Mouse (Mus musculus) lung, postnatal 10 days (tissue): ENCODE data around the gene Sipa1.

Experiments
- DNase-seq: peaks from one replicate; pipeline ENCODE4 v3.0.0; 2021

Gene Sipa1

DNA sequence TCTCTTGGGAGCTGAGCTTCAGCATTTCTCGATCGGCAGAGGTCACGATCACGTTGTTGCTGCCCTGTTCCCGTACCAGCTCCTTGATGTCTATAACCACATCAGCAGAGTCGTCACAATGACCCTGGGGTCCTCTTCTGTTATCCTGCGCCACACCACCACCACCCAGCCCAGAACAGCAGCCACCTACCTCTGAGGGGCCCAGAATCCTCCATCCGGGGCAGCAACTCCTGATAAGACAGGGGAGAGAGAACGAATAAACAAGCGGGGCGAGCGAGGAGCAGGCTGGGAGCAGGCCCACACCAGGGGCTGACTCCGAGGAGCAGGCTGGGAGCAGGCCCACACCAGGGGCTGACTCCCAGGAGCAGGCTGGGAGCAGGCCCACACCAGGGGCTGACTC, 22.9 kb upstream of the Sipa1 start:
- DNase-seq, result no peak

DNA sequence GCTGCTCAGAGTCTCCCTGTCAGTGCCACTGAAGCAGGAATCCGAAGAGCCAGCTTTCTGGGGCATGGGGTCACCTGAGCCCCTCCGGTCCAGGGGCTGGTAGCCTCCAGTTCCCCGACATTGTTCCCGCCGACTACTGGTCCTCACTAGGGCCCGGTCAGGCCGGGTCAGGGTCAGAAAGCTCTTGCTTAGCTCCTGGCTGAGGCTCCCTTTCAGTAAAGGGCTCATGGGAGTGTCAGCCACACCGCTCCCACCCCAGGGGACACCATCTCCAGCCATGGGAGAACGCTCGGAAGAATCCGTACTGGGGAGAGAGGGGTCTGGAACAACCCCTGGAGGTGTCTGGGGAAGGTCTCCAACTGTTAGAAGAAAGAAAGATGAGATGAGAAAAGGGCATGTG, 22.4 kb upstream of the Sipa1 start:
- DNase-seq, result no peak

DNA sequence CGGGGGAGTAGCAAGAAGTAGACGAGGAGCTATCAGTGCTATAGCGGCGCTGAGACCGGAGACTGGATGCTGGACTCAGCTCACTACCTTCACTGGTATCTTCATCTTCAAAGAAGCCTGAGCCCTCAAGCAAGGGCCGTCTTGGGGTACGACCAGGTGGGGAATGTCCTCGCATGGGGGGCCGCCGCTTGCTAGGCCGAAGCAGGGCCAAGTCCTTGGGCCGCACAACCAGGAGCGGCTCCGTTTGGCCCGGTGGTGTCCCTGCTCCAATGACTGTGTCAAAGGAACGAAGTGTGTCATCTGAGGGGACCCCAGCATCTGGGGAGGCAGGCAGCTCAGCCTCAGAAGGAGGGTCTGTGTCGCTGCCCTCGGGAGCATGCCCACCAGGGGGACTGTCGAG, 21.9 kb upstream of the Sipa1 start:
- DNase-seq, result no peak

DNA sequence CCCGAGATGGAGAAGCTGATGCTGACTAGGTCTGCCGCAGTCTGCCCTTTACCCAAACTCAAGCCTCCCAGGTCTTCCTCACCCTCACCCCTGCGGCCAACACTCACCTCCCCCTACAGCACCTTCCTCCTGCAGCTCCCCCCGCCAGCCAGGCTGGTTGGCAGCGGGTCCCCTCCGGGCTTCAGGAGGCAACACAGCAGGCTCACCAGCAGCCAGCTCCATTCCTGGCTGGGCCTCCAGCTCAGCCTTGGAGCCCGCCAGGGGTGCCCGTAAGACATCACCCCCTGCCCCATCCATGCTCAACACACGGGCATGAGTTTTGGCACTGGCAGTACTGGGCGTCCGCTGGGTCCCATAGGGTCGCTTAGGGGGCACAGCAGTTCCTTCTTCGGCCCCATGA, 21.5 kb upstream of the Sipa1 start:
- DNase-seq, result no peak

DNA sequence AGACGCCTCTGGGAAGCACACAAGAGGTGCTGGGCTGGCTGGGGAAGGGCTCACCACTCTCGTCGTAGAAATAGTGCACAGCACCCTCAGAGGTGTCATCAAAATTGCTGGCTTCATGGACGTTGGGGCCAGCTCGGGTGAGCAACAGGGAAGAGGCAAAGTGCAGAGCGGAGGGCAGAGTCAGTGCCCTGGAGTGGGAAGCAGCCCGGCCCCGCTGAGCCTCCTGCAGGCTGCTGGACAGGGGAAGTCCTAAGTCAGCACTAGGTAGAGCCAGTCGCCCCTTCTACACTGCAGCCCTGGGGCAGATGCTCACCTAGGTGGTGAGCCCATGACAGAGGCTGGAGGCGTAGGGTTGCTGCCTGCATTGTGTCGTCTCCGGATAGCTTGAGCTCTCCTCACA, 20.7 kb upstream of the Sipa1 start:
- no peak for DNase-seq

DNA sequence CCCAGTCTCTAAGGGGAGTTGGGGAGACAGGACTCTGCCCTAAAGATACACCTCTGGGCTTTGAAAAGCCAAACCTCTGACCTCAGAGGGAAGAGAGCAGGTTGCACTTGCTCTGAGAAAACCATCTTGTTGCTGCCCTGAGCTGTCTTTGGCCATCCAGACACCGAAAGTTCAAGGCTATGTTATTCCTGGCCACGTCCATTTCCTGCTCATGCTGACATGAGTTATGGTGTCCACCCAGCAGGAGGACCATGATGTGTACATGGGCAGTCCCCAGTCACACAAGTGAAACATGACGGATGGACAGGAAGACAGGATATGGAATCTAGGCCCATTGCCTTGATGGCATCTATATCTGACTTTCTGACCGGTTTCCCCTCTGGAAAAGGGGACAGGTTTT, 16.9 kb upstream of the Sipa1 start:
- no peak for DNase-seq

DNA sequence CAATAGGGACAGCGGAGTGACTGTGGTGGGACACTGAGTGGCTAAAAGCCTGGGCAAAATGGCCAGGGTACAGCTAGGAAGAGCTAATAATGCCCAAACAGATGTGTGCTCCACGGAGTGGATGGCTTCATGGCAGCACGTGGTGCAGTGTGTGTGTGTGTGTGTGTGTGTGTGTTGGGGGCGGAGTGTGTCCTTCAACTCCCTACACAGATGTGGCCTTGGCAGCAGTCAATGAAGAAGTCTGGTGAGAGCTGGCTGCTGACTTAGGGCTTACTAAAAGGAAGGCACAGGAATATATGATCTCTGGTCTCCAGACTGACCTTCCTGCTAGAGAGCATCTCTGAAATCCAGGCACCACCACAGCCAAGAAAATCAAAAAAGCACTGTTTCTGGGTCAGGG, 4.9 kb upstream of the Sipa1 start:
- no peak for DNase-seq

DNA sequence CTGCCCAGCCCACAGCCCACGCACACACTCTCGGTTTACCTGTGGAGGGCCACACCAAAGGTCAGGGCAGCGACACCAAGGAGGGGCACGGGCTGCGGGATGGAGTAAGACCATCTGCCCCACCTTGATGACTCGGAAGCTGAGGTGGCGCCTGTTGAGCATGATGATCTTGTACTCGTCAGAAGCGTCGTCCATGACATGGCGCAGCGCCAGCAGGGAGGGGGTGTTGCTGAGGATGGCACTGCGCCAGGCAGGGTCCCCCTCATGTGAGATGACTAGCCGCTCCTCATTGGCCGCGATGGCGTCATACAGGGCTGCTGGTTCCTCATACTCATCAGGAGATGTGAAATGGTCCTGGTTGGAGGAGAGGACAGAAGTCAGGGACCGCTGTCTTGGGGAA, 2.9 kb upstream of the Sipa1 start:
- DNase-seq, result no peak

DNA sequence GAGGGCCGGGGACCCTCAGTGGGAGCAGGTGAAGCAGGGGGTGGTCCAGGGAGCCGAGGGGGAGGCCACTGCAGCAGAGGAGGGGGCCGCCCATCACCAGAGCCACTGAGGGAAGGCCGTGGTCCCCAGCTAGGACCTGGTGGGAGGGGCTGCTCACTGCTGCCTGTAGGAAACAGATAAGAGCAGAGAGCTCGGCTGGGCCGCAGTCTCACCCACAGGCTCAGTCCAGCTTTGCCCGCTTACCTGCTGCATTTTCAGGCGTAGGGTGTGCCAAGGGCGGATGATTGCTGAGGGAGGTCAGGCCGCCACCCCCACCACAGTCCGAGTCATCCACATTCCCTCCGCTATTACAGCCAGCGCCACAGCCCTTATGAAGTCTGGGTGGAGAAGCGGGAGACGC, 2.0 kb upstream of the Sipa1 start:
- no peak for DNase-seq

DNA sequence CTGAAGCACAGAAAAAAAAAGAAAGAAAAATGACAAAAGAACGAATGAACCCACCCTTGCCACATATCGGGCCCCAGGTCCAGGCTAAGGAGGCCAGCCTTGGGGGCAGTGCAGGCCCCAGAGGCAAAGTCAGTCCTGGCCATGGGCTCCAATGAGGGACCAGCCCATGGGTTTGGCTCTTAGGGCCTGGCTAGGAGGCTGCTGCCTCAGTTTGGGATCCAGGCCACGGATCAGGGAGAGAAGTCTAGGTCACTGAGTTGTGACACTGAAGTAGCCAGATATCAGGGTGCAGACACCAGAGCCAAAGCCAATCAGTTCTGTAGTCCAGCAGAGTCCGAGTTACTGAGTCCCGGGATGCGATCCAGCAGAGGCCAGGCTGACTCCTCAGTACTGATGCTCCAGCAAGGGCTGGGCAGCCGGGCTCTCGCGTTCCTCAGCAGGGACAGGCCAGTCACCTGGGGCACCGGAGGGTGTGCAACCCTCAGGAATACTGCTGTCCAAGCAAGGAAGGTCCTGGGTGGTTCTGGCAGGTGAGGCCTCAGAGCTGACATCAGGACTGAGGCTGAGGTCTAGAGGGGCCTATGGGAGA, 1.3 kb upstream of the Sipa1 start:
- no peak for DNase-seq

DNA sequence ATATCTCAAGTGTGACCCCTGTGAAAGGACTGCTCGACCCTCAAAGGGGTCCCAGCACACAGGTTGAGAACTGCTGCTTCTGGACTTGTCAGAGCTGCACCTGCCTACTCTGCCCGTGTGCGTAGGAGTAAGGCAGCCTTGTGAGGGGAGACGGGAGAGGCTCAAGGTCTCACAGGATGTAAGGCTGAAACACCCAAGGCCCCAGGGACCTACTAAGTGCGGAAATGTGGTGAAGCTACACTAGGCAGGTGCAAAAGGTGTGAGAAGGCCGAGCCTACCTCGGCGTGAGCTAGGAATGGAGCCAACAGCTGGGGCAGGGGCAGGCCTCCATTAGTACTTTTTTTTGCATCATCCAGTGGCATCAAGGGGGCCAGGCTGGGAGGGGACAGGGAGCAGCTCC, 1.2 kb downstream of the Sipa1 start:
- no peak for DNase-seq

DNA sequence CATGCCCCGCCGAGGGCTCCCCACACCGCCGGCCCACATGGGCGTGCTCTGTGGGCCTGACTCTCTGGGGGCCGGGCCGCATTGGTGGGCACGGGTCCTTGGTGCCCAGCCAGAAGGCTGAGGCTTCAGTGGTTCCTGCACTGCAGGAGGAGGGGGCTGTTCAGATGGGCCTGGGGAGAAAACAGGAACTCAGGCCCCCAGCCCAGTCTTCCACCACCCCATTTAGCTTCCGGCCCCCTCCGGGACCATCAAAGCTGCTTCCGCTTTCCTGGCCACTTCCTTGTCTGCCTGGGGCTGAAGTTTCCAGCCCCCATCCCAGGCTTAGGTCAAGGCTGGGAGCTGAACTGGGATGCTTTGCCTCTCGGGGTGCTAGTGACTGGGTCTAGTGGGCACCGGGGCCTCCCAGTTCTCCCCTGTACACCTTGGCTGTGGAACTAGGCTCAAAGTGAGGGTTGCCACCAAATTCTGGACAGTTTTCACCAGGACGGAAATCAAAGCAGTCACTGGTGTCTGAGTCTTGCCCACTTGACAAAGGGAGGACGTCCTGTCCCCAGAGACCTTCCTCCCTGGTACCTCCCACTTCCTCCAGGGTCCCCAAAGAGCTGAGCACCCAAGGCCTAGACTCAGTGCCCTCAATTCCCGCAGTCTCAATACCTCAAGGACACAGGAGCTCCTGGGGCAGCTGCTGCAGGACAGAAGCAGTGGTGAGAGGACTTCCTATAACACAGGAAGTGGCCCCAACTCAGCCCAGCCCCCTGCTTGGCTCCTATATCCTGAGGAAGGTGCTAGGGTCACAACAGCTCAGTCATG, 2.4 kb downstream of the Sipa1 start:
- peak; percentile 70 for DNase-seq

DNA sequence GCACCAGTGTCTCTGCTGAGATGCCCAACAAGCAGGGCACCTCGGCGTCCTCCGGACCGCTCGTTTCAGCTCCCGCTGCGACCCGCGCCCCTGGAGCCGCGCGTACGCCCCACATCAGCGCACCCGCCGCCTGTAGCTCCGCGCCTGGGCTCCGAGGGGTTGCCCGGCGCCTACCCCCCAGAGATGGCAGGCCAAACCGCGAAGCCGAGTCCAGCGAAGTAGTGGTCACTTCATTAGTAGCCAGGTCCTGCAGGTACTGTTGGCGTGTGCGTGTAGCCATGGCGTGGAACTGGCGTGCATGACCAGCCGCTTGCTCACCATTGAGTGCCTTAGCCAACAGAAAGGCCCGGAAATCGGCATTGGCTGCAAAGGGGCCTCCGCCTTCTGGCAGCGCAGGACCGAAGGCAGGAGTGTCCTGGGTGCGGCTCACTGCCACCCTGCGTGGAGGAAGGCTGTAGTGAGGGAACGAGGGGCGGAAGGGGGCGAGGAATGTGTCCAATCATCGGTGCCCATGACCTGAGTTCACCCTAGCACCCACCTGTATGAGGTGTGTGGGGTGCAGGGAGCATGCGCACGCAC, 8.7 kb downstream of the Sipa1 start:
- DNase-seq, result no peak

DNA sequence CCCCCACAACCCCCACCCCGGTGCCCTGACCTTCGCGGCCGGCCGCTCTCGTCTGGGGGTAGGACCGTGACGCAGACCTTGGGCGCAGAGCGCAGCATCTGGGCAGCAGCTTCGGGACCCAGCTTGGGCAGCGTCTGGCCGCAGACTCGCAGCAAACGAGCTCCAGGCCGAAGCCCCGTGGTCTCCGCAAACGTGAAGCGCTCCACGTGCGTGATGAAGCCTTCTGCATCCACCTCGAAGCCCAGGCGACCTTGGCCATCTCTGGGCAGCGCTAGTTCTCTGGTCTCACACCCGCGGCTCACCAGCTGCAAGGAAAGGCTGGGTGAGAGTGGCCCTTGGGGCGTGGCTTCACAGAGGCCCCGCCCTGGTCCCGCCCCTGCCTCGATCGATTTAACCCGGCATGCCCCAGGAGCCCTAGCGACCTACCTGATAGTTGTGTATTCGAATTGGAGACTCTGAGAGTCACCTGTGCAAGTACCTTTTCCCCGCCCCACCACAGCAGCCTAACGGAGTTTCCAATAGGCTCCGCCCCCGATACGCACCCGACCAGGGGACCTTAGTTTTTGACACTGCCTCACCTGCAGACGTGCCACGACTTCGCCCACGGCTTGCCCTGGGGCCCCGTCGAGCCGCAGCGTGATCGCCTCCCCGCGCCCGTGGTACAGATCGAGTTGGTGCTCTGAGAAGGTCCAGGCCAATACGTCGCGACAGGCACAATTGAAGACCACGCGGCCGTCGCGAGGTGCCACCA, 9.4 kb downstream of the Sipa1 start:
- no peak for DNase-seq

DNA sequence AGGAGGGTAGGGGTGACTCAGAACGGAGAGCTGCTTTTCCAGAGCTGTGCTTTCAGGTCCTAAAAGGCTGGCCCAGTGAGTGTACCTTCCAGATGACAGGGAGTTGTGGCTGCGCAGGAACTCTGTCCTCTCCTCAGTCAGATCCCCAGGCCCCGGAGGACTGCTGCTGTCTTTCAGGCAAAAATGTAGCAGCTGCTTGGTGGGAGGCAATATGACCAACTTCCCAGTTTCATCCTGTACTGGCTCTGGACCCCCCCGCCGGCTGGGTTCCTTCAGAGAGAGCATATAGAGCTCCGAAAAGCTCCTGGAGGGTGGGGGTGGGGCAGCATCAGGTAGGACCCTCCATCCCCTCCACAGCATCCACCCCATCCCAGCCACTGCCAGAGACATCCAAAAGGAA, 10.9 kb downstream of the Sipa1 start:
- DNase-seq, result no peak

DNA sequence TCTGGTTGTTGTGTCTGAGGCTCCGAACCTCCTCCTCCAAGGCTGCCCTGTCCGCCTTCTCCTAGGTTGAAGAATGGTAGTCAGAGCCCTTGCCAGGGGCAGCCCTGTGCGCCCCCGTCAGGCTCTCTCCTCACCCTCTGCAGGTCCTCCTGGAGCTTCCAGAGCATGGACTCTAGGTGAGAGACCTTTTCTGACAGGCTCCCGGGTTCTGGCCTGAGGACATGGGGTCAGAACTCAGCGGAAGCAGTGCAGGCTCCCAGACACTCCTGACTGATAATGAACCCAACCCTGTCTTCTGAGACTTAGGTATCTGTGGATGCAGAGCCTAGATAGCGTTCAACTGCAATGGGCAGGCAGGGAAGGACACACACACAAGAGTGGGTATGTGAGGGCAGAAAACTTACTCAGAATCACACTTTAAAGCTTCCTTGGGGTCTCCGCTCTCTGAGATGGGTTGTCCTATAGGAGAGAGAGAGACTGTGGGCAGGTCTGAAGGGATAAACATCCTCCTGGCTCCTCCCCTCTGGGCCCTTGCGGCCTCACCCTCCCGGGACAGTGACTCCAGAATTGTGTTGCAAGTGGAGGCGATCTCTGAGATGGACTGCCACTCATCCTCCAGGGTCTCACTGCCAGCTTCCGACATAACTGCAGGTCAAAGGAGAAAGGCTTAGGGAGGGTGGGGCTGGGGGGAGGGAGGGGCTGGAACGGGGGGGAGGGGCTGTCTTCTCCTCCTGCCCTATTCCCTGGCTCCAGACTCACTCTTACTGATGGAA, 11.8 kb downstream of the Sipa1 start:
- no peak for DNase-seq

DNA sequence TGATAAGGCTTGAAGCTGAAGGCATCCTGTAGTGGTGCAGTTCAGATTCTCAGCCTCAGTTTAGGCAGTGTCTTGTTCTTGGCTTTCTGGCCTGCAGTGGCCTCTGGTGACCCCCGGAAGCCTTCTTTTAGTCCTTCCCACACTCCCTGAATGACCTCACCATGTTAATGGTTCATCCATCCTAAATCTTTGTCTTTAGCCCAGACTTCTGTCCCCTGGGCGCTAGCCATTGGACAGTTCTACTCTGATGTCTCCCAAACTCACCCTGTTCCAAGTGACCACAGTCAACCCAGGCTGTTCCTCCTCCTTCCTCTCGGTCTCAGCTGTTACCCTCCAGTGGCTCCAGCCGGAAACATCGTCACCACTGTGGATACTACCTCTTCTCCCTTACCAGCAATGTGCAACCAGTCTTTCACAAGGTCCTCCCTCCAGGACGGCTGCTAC, 14.2 kb downstream of the Sipa1 start:
- DNase-seq, result peak; percentile 62

DNA sequence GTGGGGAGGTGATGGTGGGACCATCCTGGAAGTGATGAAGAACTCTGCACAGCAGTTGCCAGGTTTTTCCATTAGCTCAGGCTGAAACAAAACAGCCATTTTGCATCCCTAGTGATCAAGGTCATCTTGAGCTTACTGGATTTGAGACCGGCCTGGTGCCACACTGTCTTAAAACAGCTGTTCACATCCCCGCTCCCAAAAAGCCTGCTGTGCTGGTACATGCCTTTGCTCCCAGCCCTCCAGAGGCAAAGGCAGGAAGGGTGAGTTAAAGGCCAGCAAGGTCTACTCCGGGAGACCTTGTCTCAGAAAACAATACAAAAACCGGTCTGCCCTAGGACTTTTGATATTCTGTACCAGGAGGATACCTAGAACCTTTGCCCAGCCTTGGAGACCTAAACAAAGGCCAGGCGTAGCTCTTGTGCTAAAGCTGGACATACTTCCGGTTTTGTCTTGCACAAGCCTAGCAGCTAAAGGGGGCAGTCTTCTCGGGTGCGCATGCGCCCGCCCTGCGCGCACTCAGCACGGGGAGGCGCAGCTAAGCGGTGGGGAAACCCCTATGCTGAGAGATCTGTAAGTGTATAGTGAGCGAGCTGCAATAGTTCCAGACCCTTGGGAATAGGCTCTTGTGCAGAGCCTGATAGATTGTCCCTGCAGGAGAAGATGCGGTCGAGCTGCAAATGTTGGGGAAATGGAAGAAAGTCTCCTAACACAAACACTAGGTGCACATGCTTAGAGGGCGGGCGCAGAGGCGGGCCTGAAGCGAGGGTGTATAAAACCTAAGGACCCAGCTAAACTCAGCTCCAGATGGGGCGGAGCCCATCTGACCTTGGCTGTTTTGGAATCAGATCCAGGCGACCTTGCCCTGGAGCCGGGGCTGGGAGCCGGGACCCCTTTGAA, 14.9 kb downstream of the Sipa1 start:
- peak; percentile 91 for DNase-seq

DNA sequence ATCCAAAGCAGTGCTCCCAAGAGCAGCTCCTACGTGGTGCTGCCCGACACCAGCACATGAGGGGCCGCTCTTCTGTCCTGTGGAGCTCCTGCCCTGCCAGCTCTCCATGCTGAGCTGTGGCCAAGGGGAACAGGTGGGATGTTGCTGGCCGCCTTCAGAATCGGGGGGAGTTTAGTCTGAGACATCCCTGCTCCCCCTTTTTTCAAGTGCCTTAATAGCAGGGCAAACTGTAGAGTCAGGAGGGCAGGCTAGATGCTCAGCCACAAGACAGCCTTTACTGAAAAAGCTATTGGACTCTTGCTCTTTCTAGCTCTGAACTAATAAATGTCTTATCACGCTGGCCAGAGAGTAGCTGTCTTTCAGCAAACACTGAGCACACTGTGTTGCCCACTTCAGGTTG, 15.7 kb downstream of the Sipa1 start:
- DNase-seq, result no peak

DNA sequence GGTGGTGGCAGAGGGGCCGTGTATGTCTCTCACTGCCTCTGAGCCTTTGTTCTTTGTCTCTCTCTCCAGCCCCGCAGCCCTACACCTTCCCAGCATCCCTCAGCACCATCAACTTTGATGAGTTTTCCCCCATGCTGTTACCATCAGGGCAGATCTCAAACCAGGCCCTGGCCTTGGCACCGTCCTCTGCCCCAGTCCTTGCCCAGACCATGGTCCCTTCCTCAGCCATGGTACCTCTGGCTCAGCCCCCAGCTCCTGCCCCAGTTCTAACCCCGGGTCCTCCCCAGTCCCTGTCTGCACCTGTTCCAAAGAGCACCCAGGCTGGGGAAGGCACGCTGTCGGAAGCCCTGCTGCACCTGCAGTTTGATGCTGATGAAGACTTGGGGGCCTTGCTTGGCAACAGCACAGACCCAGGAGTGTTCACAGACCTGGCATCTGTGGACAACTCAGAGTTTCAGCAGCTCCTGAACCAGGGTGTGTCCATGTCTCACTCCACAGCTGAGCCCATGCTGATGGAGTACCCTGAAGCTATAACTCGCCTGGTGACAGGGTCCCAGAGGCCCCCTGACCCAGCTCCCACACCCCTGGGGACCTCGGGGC, 16.7 kb downstream of the Sipa1 start:
- no peak for DNase-seq

DNA sequence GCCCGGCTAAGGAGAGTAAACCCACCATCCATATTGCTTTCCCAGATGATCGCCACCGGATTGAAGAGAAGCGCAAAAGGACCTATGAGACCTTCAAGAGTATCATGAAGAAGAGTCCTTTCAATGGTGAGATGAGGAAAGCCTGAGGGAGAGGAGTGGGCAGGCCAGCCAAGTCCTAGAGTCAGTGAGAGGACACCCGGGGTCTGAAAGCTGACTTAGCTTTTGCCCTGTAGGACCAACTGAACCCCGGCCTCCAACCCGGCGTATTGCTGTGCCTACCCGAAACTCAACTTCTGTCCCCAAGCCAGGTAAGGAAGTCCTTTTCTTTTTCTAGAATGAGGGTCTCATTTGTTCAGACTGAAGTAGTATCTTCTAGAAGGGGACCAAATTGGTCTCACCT, 18.2 kb downstream of the Sipa1 start:
- DNase-seq, result no peak

DNA sequence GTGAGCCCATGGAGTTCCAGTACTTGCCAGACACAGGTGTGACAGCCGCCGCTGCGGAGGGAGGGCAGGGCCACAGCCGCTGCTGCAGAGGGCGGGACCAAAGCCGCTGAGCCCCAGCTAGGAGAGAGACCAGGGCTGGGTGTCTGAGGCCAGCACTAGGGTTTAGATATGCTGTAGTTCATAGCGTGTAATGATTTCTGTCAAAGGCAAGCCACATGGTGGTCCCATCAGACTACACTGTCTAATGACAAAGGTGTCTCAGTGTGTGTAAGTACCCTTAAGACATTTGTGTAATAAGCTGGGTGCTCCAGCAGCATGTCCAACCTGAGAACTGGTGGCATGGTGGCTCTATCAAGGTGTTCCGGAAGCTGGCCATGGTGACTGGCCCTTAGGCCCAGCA, 21.9 kb downstream of the Sipa1 start:
- no peak for DNase-seq
